Mouse (Mus musculus) limb, embryonic 11.5 days (tissue): ENCODE results near the gene Tagap. TPM values are rescaled to one million over a fixed set of nuclear protein-coding genes. Genes with fewer than 3 reads are reported as not detected.

Experiments
- ATAC-seq: fragments of 200-750 bp; cut with Nextera tagmentation; 2 replicates; pipeline ENCODE4 v1.8.0; 2017; ENCODE audit warnings: low read depth; ENCODE audit not compliant: insufficient number of reproducible peaks, low FRiP score, low TSS enrichment
- DNase-seq: peaks from one replicate; pipeline ENCODE4 v3.0.0-alpha.2; 2015; ENCODE audit warnings: low spot score
- H3K27ac ChIP-seq: fragments of 300-500 bp; sonication (generic); replicated peaks from 2 replicates; pipeline ENCODE4 v1.5.1; 2014; ENCODE audit warnings: low read depth, mild to moderate bottlenecking, low read length
- H3K27me3 ChIP-seq: fragments of 300-500 bp; sonication (generic); 2 replicates; pipeline ENCODE4 v1.6.1; 2014; ENCODE audit warnings: mild to moderate bottlenecking, low read length, mixed read lengths; ENCODE audit not compliant: control insufficient read depth, insufficient read depth
- H3K36me3 ChIP-seq: fragments of 300-500 bp; sonication (generic); 2 replicates; pipeline ENCODE4 v1.6.1; 2014; ENCODE audit warnings: mild to moderate bottlenecking, low read length, moderate library complexity, mixed read lengths; ENCODE audit not compliant: control insufficient read depth, insufficient read depth
- H3K4me1 ChIP-seq: fragments of 300-500 bp; sonication (generic); 2 replicates; pipeline ENCODE4 v1.6.1; 2014; ENCODE audit warnings: low read length, mixed read lengths; ENCODE audit not compliant: control insufficient read depth, insufficient read depth
- H3K4me2 ChIP-seq: fragments of 300-500 bp; sonication (generic); 2 replicates; pipeline ENCODE4 v1.6.1; 2014; ENCODE audit warnings: low read depth, mild to moderate bottlenecking, moderate library complexity; ENCODE audit not compliant: severe bottlenecking
- H3K4me3 ChIP-seq: fragments of 300-500 bp; sonication (generic); 2 replicates; pipeline ENCODE4 v1.5.1; 2014; ENCODE audit warnings: low read depth, low read length
- H3K9ac ChIP-seq: fragments of 300-500 bp; sonication (generic); 2 replicates; pipeline ENCODE4 v1.6.1; 2014; ENCODE audit warnings: mild to moderate bottlenecking, low read length
- H3K9me3 ChIP-seq: fragments of 300-500 bp; sonication (generic); 2 replicates; pipeline ENCODE4 v1.6.1; 2016; ENCODE audit warnings: low read length; ENCODE audit not compliant: control insufficient read depth
- WGBS: fragments of 180-500 bp; shearing (Covaris S2); extraction: QIAGEN DNeasy Blood & Tissue Kit; methylation state at CpG from one replicate; pipeline ENCODE4 v1.1.7; 2014; 5-methylcytosine and 5-hydroxymethylcytosine counted together
- polyA plus RNA-seq: library from polyadenylated mRNA; unstranded; fragments of >200 nt; fragmentation: Nextera tagmentation; extraction: Ambion mirVana; gene quantifications from 2 replicates; pipeline ENCODE4 v1.2.1, GENCODE M21; 2014

Gene Tagap
- polyA plus RNA-seq, 1 experiment from 2014 or later: 0.36 TPM

- no peak overlapping the region for H3K4me2 ChIP-seq
- H3K4me1 ChIP-seq: no peaks in the 10 kb centered on the region
- no peaks in the 10 kb centered on the region for H3K27me3 ChIP-seq
- DNase-seq: no peak
- no peaks in the 10 kb centered on the region for H3K36me3 ChIP-seq
- WGBS: 79% methylated on average over 2 of the region's 2 CpGs
- no peak for ATAC-seq
- no peak overlapping the region for H3K9ac ChIP-seq
- no peak overlapping the region for H3K27ac ChIP-seq
- no peaks in the 10 kb centered on the region for H3K9me3 ChIP-seq
- no peak overlapping the region for H3K4me3 ChIP-seq
Measured at GRCm38 (mm10) chr17:7901536-7901935, 24.3 kb upstream of the Tagap start.

GRCm38 (mm10) chr17:7902362-7902761 is 23.4 kb upstream of the Tagap start:
- Histone ChIP-seq H3K4me2 (no peak overlapping the region), H3K4me1 (no peaks in the 10 kb centered on the region), H3K4me3 (no peak overlapping the region), H3K27ac (no peak overlapping the region), H3K9ac (no peak overlapping the region), H3K27me3 (no peaks in the 10 kb centered on the region), H3K9me3 (no peaks in the 10 kb centered on the region), H3K36me3 (no peaks in the 10 kb centered on the region)
- DNase-seq (no peak), ATAC-seq (no peak)
- 82% methylated on average over 3 of the region's 3 CpGs for WGBS

GRCm38 (mm10) chr17:7904992-7905391 is 20.8 kb upstream of the Tagap start:
- Histone ChIP-seq H3K9me3 (no peaks in the 10 kb centered on the region), H3K4me3 (no peak overlapping the region), H3K9ac (no peak overlapping the region), H3K4me1 (no peaks in the 10 kb centered on the region), H3K36me3 (no peaks in the 10 kb centered on the region), H3K27me3 (no peaks in the 10 kb centered on the region), H3K27ac (no peak overlapping the region), H3K4me2 (no peak overlapping the region)
- ATAC-seq (no peak), DNase-seq (no peak)
- WGBS: 40% methylated on average over 2 of the region's 2 CpGs

GRCm38 (mm10) chr17:7905936-7906685 is 19.7 kb upstream of the Tagap start:
- Histone ChIP-seq H3K4me1 (no peaks in the 10 kb centered on the region), H3K4me3 (no peak overlapping the region), H3K9me3 (no peaks in the 10 kb centered on the region), H3K36me3 (no peaks in the 10 kb centered on the region), H3K9ac (no peak overlapping the region), H3K4me2 (no peak overlapping the region), H3K27me3 (no peaks in the 10 kb centered on the region), H3K27ac (no peak overlapping the region)
- WGBS: 41% methylated on average over 4 of the region's 4 CpGs
- ATAC-seq (no peak), DNase-seq (no peak)

- ATAC-seq: no peak
- H3K9me3 ChIP-seq: no peaks in the 10 kb centered on the region
- no peak for DNase-seq
- WGBS: 77% methylated on average over 2 of the region's 2 CpGs
- no peak overlapping the region for H3K4me3 ChIP-seq
- no peak overlapping the region for H3K9ac ChIP-seq
- no peaks in the 10 kb centered on the region for H3K36me3 ChIP-seq
- H3K4me2 ChIP-seq: no peak overlapping the region
- H3K27me3 ChIP-seq: no peaks in the 10 kb centered on the region
- no peak overlapping the region for H3K27ac ChIP-seq
- H3K4me1 ChIP-seq: no peaks in the 10 kb centered on the region
Measured at GRCm38 (mm10) chr17:7914596-7915227, 11.1 kb upstream of the Tagap start.

GRCm38 (mm10) chr17:7915791-7916190 is 10.0 kb upstream of the Tagap start:
- Histone ChIP-seq H3K27me3 (no peaks in the 10 kb centered on the region), H3K4me2 (no peak overlapping the region), H3K36me3 (no peaks in the 10 kb centered on the region), H3K9me3 (no peaks in the 10 kb centered on the region), H3K27ac (no peak overlapping the region), H3K4me3 (no peak overlapping the region), H3K9ac (no peak overlapping the region), H3K4me1 (no peaks in the 10 kb centered on the region)
- 83% methylated on average over 9 of the region's 9 CpGs for WGBS
- ATAC-seq (no peak), DNase-seq (no peak)

GRCm38 (mm10) chr17:7916782-7917574 is 8.8 kb upstream of the Tagap start:
- 66% methylated on average over 12 of the region's 12 CpGs for WGBS
- Histone ChIP-seq H3K36me3 (no peaks in the 10 kb centered on the region), H3K27me3 (no peaks in the 10 kb centered on the region), H3K4me2 (no peak overlapping the region), H3K27ac (no peak overlapping the region), H3K4me1 (no peaks in the 10 kb centered on the region), H3K9ac (no peak overlapping the region), H3K9me3 (no peaks in the 10 kb centered on the region), H3K4me3 (no peak overlapping the region)
- no peak for ATAC-seq
- DNase-seq: no peak

GRCm38 (mm10) chr17:7918355-7918754 is 7.4 kb upstream of the Tagap start:
- ATAC-seq: no peak
- no peak overlapping the region for H3K9ac ChIP-seq
- H3K4me1 ChIP-seq: no peaks in the 10 kb centered on the region

More at GRCm38 (mm10) chr17:7918355-7918754, 7.4 kb upstream of the Tagap start:
- H3K36me3 ChIP-seq: no peaks in the 10 kb centered on the region
- no peak for DNase-seq
- no peak overlapping the region for H3K4me3 ChIP-seq
- no peaks in the 10 kb centered on the region for H3K27me3 ChIP-seq
- H3K27ac ChIP-seq: no peak overlapping the region
- 62% methylated on average over 2 of the region's 2 CpGs for WGBS
- no peaks in the 10 kb centered on the region; the same call in 1 of the 2 replicates for H3K9me3 ChIP-seq
- no peak overlapping the region for H3K4me2 ChIP-seq
